Mouse (Mus musculus) spleen, adult 12 weeks (tissue): ENCODE data around the gene Agfg1.
"Not testable (repeated sequence)": the region's sequence is repeated elsewhere in the genome, so short reads cannot be mapped to it uniquely, and the experiment has no call there.

Experiments used
- DNase-seq: peaks from one replicate; pipeline ENCODE4 v3.0.0; 2022; ENCODE audit warnings: low spot score

Agfg1 gene

DNA sequence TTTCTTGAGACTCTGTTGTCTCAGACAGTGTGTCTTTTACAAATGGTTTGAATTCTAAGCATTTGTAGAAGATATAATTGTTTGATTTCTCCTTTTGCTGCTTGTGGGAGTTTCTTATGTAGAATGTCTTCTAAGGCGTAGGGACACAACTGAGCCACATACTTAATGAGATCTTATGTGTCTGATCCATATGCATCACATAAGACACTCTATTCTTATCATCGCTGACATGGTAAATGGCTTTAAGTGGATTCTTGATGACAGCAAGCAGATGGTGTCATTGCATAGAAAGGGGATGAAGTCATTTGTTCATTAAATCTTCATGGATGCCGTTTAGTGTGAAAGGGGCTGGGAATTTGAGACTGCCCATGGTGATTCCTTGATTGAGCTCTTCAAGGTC, 66.6 kb downstream of the Agfg1 start:
- no peak for DNase-seq

DNA sequence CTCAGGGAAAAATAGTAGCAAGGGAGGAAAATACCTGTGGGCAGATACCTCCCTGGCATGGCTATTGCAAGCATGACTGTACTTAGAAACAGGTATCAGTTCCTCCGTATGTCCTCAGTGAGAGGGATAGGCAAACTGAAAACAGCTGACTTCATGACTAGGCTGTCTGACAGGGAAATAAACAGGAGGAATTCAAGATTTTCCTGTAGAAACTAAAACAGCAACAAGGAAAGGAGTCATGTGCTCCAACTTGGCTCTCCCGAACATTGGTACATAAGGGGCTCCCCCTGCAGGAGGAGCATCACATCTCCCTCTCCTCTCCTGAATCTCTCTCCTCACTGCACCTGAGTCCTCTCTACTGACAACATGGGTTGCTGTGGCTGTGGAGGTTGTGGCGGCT, 73.7 kb downstream of the Agfg1 start, which contains the start of gene A030005L19Rik:
Gene A030005L19Rik, plus strand, starts transcription at position 301 of the 400 bp plus-strand sequence.
- no peak for DNase-seq

- not testable (repeated sequence) for DNase-seq
These were observed 74.2 kb downstream of the Agfg1 start for GRCm38 (mm10) chr1:82913434-82913833.

DNA sequence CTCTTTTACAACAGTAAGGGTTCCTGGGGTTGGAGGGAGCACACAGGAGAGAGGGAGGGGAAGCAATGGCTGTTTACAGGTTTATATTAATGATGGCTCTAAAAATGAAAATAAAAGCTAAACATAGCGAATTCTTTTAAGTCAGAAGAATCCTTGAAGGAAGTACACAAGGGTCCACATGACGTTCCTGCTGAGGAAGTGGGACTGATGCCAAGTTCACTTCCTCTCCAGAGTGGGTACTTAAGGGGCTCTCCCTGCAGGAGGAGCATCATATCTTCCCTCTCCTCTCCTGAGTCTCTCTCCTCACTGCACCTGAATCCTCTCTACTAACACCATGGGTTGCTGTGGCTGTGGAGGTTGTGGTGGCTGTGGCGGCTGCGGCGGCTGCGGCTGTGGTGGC, 85.4 kb downstream of the Agfg1 start, which contains the start of gene A030014E15Rik:
Gene A030014E15Rik, plus strand, starts transcription at position 268 of the 400 bp plus-strand sequence.
- no peak for DNase-seq

GRCm38 (mm10) chr1:82930558-82930957, 91.3 kb downstream of the Agfg1 start:
- DNase-seq = not testable (repeated sequence)

DNA sequence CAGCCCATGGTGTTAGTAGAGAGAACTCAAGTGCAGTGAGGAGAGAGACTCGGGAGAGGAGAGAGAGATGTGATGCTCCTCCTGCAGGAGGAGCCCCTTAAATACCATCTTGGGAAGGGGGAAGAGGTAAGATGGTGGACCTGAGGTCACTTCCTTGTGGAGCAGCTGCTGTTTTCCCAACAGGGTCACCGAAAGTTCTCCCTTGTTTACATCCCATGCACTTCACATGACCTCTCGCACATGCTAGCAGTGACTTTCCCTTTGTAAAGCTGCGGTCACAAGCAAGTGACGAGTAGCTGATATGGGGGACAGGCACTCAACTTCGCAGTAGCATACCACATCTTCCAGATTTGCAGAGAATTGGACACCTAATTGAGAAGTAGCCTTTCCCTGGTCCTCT, 92.0 kb downstream of the Agfg1 start, which contains the start of gene Gm6217:
Gene Gm6217, minus strand, starts transcription at position 74 of the 400 bp plus-strand sequence.
- DNase-seq = not testable (repeated sequence)

DNA sequence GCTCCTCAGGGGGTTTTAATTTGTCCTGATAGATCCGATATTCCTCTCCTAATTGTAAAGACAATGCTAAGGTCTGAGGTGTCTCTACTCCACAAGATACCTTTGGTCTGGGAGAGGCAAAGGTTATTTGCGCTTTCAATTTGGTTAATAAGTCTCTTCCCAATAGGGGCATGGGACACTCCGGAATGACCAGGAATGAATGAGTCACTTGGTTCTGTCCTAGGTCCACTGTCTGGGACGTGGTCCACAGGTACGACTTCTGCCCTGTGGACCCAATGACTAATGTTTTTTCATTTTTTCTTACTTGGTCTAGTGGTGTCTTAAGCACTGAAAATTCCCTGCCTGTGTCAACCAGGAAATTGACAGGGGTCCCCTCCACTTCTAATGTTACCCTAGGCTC, 99.4 kb downstream of the Agfg1 start:
- DNase-seq = no peak

DNA sequence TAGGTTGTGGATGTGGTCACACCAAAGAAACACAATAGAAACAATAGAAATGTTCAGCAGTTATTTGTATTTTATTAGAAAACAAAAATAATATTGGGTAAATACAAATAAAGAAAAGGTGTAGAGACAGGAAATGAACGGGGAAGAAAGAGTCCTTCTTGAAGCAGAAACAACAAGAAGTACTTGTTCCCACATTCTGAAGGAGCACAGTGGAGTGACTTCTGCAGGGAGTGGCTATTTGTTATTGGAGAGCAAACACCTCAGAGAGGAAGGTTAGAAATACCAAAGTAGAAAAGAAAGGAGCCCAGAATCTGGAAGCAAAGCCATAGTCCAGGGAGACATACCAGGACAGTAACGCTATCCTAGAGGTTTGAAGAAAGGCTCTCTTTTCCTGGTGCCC, 103.2 kb downstream of the Agfg1 start:
- not testable (repeated sequence) for DNase-seq

DNA sequence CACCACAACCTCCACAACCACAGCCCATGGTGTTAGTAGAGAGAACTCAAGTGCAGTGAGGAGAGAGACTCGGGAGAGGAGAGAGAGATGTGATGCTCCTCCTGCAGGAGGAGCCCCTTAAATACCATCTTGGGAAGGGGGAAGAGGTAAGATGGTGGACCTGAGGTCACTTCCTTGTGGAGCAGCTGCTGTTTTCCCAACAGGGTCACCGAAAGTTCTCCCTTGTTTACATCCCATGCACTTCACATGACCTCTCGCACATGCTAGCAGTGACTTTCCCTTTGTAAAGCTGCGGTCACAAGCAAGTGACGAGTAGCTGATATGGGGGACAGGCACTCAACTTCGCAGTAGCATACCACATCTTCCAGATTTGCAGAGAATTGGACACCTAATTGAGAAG, 104.0 kb downstream of the Agfg1 start, which contains the start of gene A030003K21Rik:
Gene A030003K21Rik, minus strand, starts transcription at position 94 of the 400 bp plus-strand sequence.
- not testable (repeated sequence) for DNase-seq

DNA sequence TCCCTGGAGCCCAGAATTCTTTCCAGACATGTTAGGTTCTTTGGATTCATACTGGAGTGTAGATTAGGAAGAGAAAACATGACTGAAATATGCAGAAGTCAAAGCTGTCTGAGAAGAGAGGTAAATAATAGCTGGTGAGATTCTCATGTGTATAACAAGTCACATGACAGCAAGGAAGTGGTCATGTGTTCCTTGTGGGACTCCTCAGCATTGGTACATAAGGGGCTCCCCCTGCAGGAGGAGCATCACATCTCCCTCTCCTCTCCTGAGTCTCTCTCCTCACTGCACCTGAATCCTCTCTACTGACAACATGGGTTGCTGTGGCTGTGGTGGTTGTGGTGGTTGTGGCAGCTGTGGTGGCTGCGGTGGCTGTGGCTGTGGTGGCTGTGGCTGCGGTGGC, 106.7 kb downstream of the Agfg1 start:
- DNase-seq = not testable (repeated sequence)

GRCm38 (mm10) chr1:82948601-82949000, 109.3 kb downstream of the Agfg1 start:
- DNase-seq = no peak
